Mouse (Mus musculus) midbrain, embryonic 15.5 days (tissue): ENCODE data around the gene Prr3. TPM values are rescaled to one million over a fixed set of nuclear protein-coding genes. Genes with fewer than 3 reads are reported as not detected.
A peak's percentile ranks its signal among the peaks of the same experiment; 100 is the strongest.

Source experiments
- ATAC-seq: fragments of 200-750 bp; cut with Nextera tagmentation; replicated peaks from 2 replicates; pipeline ENCODE4 v1.8.0; 2017; ENCODE audit warnings: moderate TSS enrichment
- H3K27ac ChIP-seq: fragments of 300-500 bp; sonication (generic); 2 replicates; pipeline ENCODE4 v1.5.1; 2015; ENCODE audit warnings: mild to moderate bottlenecking, inconsistent platforms
- H3K27me3 ChIP-seq: fragments of 300-500 bp; sonication (generic); replicated peaks from 2 replicates; pipeline ENCODE4 v1.6.1; 2015; ENCODE audit warnings: inconsistent platforms
- H3K36me3 ChIP-seq: fragments of 300-500 bp; sonication (generic); replicated peaks from 2 replicates; pipeline ENCODE4 v1.6.1; 2015; ENCODE audit warnings: inconsistent platforms
- H3K4me1 ChIP-seq: fragments of 300-500 bp; sonication (generic); 2 replicates; pipeline ENCODE4 v1.6.1; 2015; ENCODE audit warnings: inconsistent platforms
- H3K4me2 ChIP-seq: fragments of 300-500 bp; sonication (generic); 2 replicates; pipeline ENCODE4 v1.6.1; 2015; ENCODE audit warnings: inconsistent platforms, mild to moderate bottlenecking, moderate library complexity
- H3K4me3 ChIP-seq: fragments of 300-500 bp; sonication (generic); 2 replicates; pipeline ENCODE4 v1.5.1; 2015; ENCODE audit warnings: mild to moderate bottlenecking, inconsistent platforms
- H3K9ac ChIP-seq: fragments of 300-500 bp; sonication (generic); 2 replicates; pipeline ENCODE4 v1.6.1; 2015; ENCODE audit warnings: mild to moderate bottlenecking, inconsistent platforms
- H3K9me3 ChIP-seq: fragments of 300-500 bp; sonication (generic); 2 replicates; pipeline ENCODE4 v1.6.1; 2016; ENCODE audit warnings: inconsistent platforms
- WGBS: fragments of 180-500 bp; shearing (Covaris S2); methylation state at CpG from one replicate; pipeline ENCODE4 v1.1.7; 2015; ENCODE audit warnings: mixed read lengths; 5-methylcytosine and 5-hydroxymethylcytosine counted together
- polyA plus RNA-seq: library from polyadenylated mRNA; unstranded; fragments of >200 nt; fragmentation: Nextera tagmentation; extraction: Ambion mirVana; gene quantifications from 2 replicates; pipeline ENCODE4 v1.2.1, GENCODE M21; 2015

The Prr3 gene
- 99.3 and 102 TPM in 2 replicates for polyA plus RNA-seq

- H3K4me3 ChIP-seq: peak within 1 kb of the TSS; percentile 80
- H3K36me3 ChIP-seq: peaks cover 9% of the 10 kb centered on the region
- under 1% methylated on average over 104 of the region's 109 CpGs for WGBS
- no peaks in the 10 kb centered on the region for H3K9me3 ChIP-seq
- ATAC-seq: peak; percentile 82
- H3K4me2 ChIP-seq: peak within 1 kb of the TSS; percentile 94
- H3K9ac ChIP-seq: peak within 1 kb of the TSS; percentile 79
- peak within 1 kb of the TSS; percentile 98 for H3K27ac ChIP-seq
- H3K27me3 ChIP-seq: no peaks in the 10 kb centered on the region
- H3K4me1 ChIP-seq: peaks cover 23% of the 10 kb centered on the region
These were observed at the start of gene Prr3, which contains the start of gene Gnl1 for GRCm38 (mm10) chr17:35979401-35980362. TSS of gene Prr3 (minus strand) at chr17:35980236. TSS of gene Gnl1 (plus strand) at chr17:35979851.

- Histone ChIP-seq H3K27ac (no peak overlapping the region), H3K4me3 (no peak overlapping the region)
- ATAC-seq: no peak
These were observed 49.0 kb upstream of the Prr3 start for GRCm38 (mm10) chr17:36028879-36029619.

GRCm38 (mm10) chr17:36027663-36028062 is 47.6 kb upstream of the Prr3 start:
- Histone ChIP-seq H3K4me2 (no peak overlapping the region), H3K4me1 (peaks cover 12% of the 10 kb centered on the region), H3K9ac (no peak overlapping the region), H3K9me3 (no peaks in the 10 kb centered on the region), H3K4me3 (no peak overlapping the region), H3K27ac (no peak overlapping the region), H3K27me3 (no peaks in the 10 kb centered on the region), H3K36me3 (no peaks in the 10 kb centered on the region)
- WGBS: 92% methylated on average over 4 of the region's 4 CpGs
- no peak for ATAC-seq

More at GRCm38 (mm10) chr17:36028879-36029619, 49.0 kb upstream of the Prr3 start:
- no peak overlapping the region for H3K9ac ChIP-seq
- H3K4me2 ChIP-seq: no peak overlapping the region
- 59% methylated on average over 7 of the region's 7 CpGs for WGBS
- peaks cover 12% of the 10 kb centered on the region for H3K4me1 ChIP-seq
- no peaks in the 10 kb centered on the region for H3K9me3 ChIP-seq
- no peaks in the 10 kb centered on the region for H3K27me3 ChIP-seq
- no peaks in the 10 kb centered on the region for H3K36me3 ChIP-seq

GRCm38 (mm10) chr17:36025901-36026300 is 45.9 kb upstream of the Prr3 start:
- ATAC-seq: no peak
- Histone ChIP-seq H3K4me3 (no peak overlapping the region), H3K4me2 (no peak overlapping the region), H3K9me3 (no peaks in the 10 kb centered on the region), H3K27me3 (no peaks in the 10 kb centered on the region), H3K27ac (no peak overlapping the region), H3K36me3 (no peaks in the 10 kb centered on the region), H3K4me1 (no peaks in the 10 kb centered on the region), H3K9ac (no peak overlapping the region)
- 84% methylated on average over 4 of the region's 4 CpGs for WGBS

GRCm38 (mm10) chr17:36025197-36025596 is 45.2 kb upstream of the Prr3 start:
- Histone ChIP-seq H3K4me2 (no peak overlapping the region), H3K27ac (no peak overlapping the region), H3K9me3 (no peaks in the 10 kb centered on the region), H3K36me3 (no peaks in the 10 kb centered on the region), H3K4me1 (no peaks in the 10 kb centered on the region), H3K9ac (no peak overlapping the region), H3K4me3 (no peak overlapping the region), H3K27me3 (no peaks in the 10 kb centered on the region)
- no peak for ATAC-seq
- 62% methylated on average over 5 of the region's 5 CpGs for WGBS

- no peaks in the 10 kb centered on the region for H3K9me3 ChIP-seq
- no peak overlapping the region for H3K9ac ChIP-seq
- no peak overlapping the region for H3K4me3 ChIP-seq
- no peak for ATAC-seq
- H3K36me3 ChIP-seq: no peaks in the 10 kb centered on the region
- H3K4me1 ChIP-seq: no peaks in the 10 kb centered on the region
- H3K27ac ChIP-seq: no peak overlapping the region
- no peak overlapping the region for H3K4me2 ChIP-seq
- whole genome bisulfite sequencing: 72% methylated on average over 9 of the region's 9 CpGs
- no peaks in the 10 kb centered on the region for H3K27me3 ChIP-seq
These were observed 43.9 kb upstream of the Prr3 start for GRCm38 (mm10) chr17:36023710-36024654.

- Histone ChIP-seq H3K27ac (no peak overlapping the region), H3K4me2 (no peak overlapping the region), H3K4me1 (no peaks in the 10 kb centered on the region), H3K9me3 (no peaks in the 10 kb centered on the region), H3K4me3 (no peak overlapping the region), H3K36me3 (no peaks in the 10 kb centered on the region), H3K9ac (no peak overlapping the region), H3K27me3 (no peaks in the 10 kb centered on the region)
- WGBS: 92% methylated on average over 6 of the region's 6 CpGs
- ATAC-seq: no peak
These were observed 42.9 kb upstream of the Prr3 start for GRCm38 (mm10) chr17:36022922-36023321.

GRCm38 (mm10) chr17:36022098-36022497 is 42.1 kb upstream of the Prr3 start:
- Histone ChIP-seq H3K4me1 (no peaks in the 10 kb centered on the region), H3K9me3 (no peaks in the 10 kb centered on the region), H3K4me3 (no peak overlapping the region), H3K36me3 (no peaks in the 10 kb centered on the region), H3K4me2 (no peak overlapping the region), H3K27ac (no peak overlapping the region), H3K27me3 (no peaks in the 10 kb centered on the region), H3K9ac (no peak overlapping the region)
- no peak for ATAC-seq
- 96% methylated on average over 9 of the region's 9 CpGs for WGBS

GRCm38 (mm10) chr17:36021309-36021708 is 41.3 kb upstream of the Prr3 start:
- H3K4me1 ChIP-seq: no peaks in the 10 kb centered on the region
- WGBS: 100% methylated on average over 1 of the region's 1 CpGs
- H3K4me2 ChIP-seq: no peak overlapping the region
- ATAC-seq: no peak
- no peak overlapping the region for H3K27ac ChIP-seq
- no peaks in the 10 kb centered on the region for H3K27me3 ChIP-seq
- H3K9me3 ChIP-seq: no peaks in the 10 kb centered on the region
- no peaks in the 10 kb centered on the region for H3K36me3 ChIP-seq
- no peak overlapping the region for H3K4me3 ChIP-seq
- H3K9ac ChIP-seq: no peak overlapping the region

- H3K4me2 ChIP-seq: no peak within 1 kb of the TSS; the same call in 1 of the 2 replicates
- H3K27me3 ChIP-seq: no peaks in the 10 kb centered on the region
- no peak within 1 kb of the TSS for H3K9ac ChIP-seq
- WGBS: 39% methylated on average over 15 of the region's 15 CpGs
- 0 out of 2 replicates have a peak, but pooled peaks cover 5% of the 10 kb centered on the region for H3K36me3 ChIP-seq
- ATAC-seq: no peak
- H3K9me3 ChIP-seq: no peaks in the 10 kb centered on the region
- no peak within 1 kb of the TSS for H3K4me3 ChIP-seq
- H3K4me1 ChIP-seq: no peaks in the 10 kb centered on the region
- H3K27ac ChIP-seq: no peak within 1 kb of the TSS
These were observed 40.4 kb upstream of the Prr3 start, which contains the start of gene H2-T24 for GRCm38 (mm10) chr17:36020191-36021073. TSS of gene H2-T24 (minus strand) at chr17:36020560.

GRCm38 (mm10) chr17:36019519-36019918 is 39.5 kb upstream of the Prr3 start:
- H3K9ac ChIP-seq: no peak overlapping the region
- no peak overlapping the region for H3K4me3 ChIP-seq
- no peaks in the 10 kb centered on the region for H3K4me1 ChIP-seq
- no peak overlapping the region for H3K27ac ChIP-seq
- ATAC-seq: no peak
- WGBS: 81% methylated on average over 3 of the region's 3 CpGs
- H3K36me3 ChIP-seq: peaks cover 6% of the 10 kb centered on the region; the same call in 1 of the 2 replicates
- no peaks in the 10 kb centered on the region for H3K9me3 ChIP-seq
- H3K4me2 ChIP-seq: no peak overlapping the region
- no peaks in the 10 kb centered on the region for H3K27me3 ChIP-seq
